Mouse (Mus musculus): ENCODE results near the gene Dnmbp. TPM values are rescaled to one million over a fixed set of nuclear protein-coding genes. Genes with fewer than 3 reads are reported as not detected.

Gene Dnmbp
- total and polyA plus RNA-seq, 3 experiments = 5.4 to 9.4 TPM; not detected in 1

GRCm38 (mm10) chr19:43972129-43972528 is 32.1 kb upstream of the Dnmbp start:
- no peaks in the 10 kb centered on the region for H3K79me2 ChIP-seq (ENCODE audit: control insufficient read depth, insufficient read depth, low read length, poor library complexity)
- no peak overlapping the region for H3K9ac ChIP-seq (ENCODE audit: control insufficient read depth, low read depth, low read length, poor library complexity, severe bottlenecking)
- no peaks in the 10 kb centered on the region for H3K9me3 ChIP-seq (replicated peaks; ENCODE audit: insufficient read depth, low read length)
- no peaks in the 10 kb centered on the region for H3K27me3 ChIP-seq (ENCODE audit: control insufficient read depth in 1 of 2, insufficient read depth in 2 of 2, low read length in 2 of 2)
- no peak overlapping the region for H3K4me3 ChIP-seq (ENCODE audit: control insufficient read depth in 1 of 2, insufficient read depth in 1 of 2, low read depth in 2 of 2, low read length in 2 of 2)
- DNase-seq (ENCODE audit: low read depth, low spot score) = no peak
- H3K36me3 ChIP-seq (ENCODE audit: control insufficient read depth in 1 of 2, insufficient read depth in 2 of 2, low read length in 2 of 2) = peaks cover 0 to 9% of the 10 kb centered on the region in 2 experiments; a peak in 2 of 4 replicates
- H3K4me1 ChIP-seq (ENCODE audit: control insufficient read depth in 1 of 2, insufficient read depth in 2 of 2, low read length in 2 of 2) = peaks cover 5 to 11% of the 10 kb centered on the region in 2 experiments; a peak in 3 of 4 replicates
- H3K27ac ChIP-seq (ENCODE audit: control insufficient read depth, low read depth, low read length) = no peak overlapping the region
- TF ChIP-seq ETS1 (IDR thresholded peaks at IDR 0.05; ENCODE audit: low read depth, low read length) (no peak), TCF12 (IDR thresholded peaks at IDR 0.05; ENCODE audit: low read depth, low read length) (no peak), TBP (IDR thresholded peaks at IDR 0.05; ENCODE audit: low read depth, low read length) (no peak), ZNF384 (IDR thresholded peaks at IDR 0.05; ENCODE audit: low read depth, low read length) (no peak), HCFC1 (IDR thresholded peaks at IDR 0.05; ENCODE audit: low read depth, low read length) (no peak), ZMIZ1 (IDR thresholded peaks at IDR 0.05; ENCODE audit: low read depth, low read length) (no peak), CHD2 (IDR thresholded peaks at IDR 0.05; ENCODE audit: low read length) (no peak), POLR2A (IDR thresholded peaks at IDR 0.05; ENCODE audit: control insufficient read depth in 1 of 2, insufficient read depth in 1 of 2, low read depth in 1 of 2, low read length in 2 of 2, poor library complexity in 1 of 2) (no peak), BHLHE40 (IDR thresholded peaks at IDR 0.05; ENCODE audit: borderline replicate concordance, low read depth, low read length) (no peak), SMC3 (IDR thresholded peaks at IDR 0.05; ENCODE audit: low read depth, low read length) (no peak), USF2 (IDR thresholded peaks at IDR 0.05; ENCODE audit: borderline replicate concordance in 1 of 2, insufficient read depth in 1 of 2, low read depth in 1 of 2, low read length in 2 of 2) (no peak), MXI1 (IDR thresholded peaks at IDR 0.05; ENCODE audit: low read depth, low read length) (no peak), UBTF (IDR thresholded peaks at IDR 0.05; ENCODE audit: borderline replicate concordance, insufficient read depth, low read depth, low read length) (no peak), USF1 (IDR thresholded peaks at IDR 0.05; ENCODE audit: low read depth, low read length) (no peak), JUND (IDR thresholded peaks at IDR 0.05; ENCODE audit: low read depth, low read length) (no peak), MYB (IDR thresholded peaks at IDR 0.05; ENCODE audit: low read depth, low read length) (no peak), MAZ (IDR thresholded peaks at IDR 0.05; ENCODE audit: low read depth, low read length) (no peak), POLR2AphosphoS2 (IDR thresholded peaks at IDR 0.05; ENCODE audit: low read length) (no peak), POLR2AphosphoS5 (IDR thresholded peaks at IDR 0.05; ENCODE audit: borderline replicate concordance, low read depth, low read length) (no peak)

GRCm38 (mm10) chr19:43968436-43969026 is 28.5 kb upstream of the Dnmbp start:
- Histone ChIP-seq H3K9ac (ENCODE audit: control insufficient read depth, low read depth, low read length, poor library complexity, severe bottlenecking) (no peak overlapping the region), H3K4me3 (ENCODE audit: control insufficient read depth in 1 of 2, insufficient read depth in 1 of 2, low read depth in 2 of 2, low read length in 2 of 2) (no peak overlapping the region), H3K79me2 (ENCODE audit: control insufficient read depth, insufficient read depth, low read length, poor library complexity) (no peaks in the 10 kb centered on the region), H3K27me3 (ENCODE audit: control insufficient read depth in 1 of 2, insufficient read depth in 2 of 2, low read length in 2 of 2) (no peaks in the 10 kb centered on the region), H3K4me1 (ENCODE audit: control insufficient read depth in 1 of 2, insufficient read depth in 2 of 2, low read length in 2 of 2) (peaks cover 2 to 6% of the 10 kb centered on the region in 2 experiments; a peak in 2 of 4 replicates), H3K9me3 (replicated peaks; ENCODE audit: insufficient read depth, low read length) (no peaks in the 10 kb centered on the region), H3K36me3 (ENCODE audit: control insufficient read depth in 1 of 2, insufficient read depth in 2 of 2, low read length in 2 of 2) (peaks cover 0 to 2% of the 10 kb centered on the region in 2 experiments; a peak in 2 of 4 replicates), H3K27ac (ENCODE audit: control insufficient read depth, low read depth, low read length) (no peak overlapping the region)
- DNase-seq (ENCODE audit: low read depth, low spot score) = no peak
- TF ChIP-seq JUND (IDR thresholded peaks at IDR 0.05; ENCODE audit: low read depth, low read length) (no peak), MAFK (IDR thresholded peaks at IDR 0.05; ENCODE audit: borderline replicate concordance, low read depth, low read length) (no peak), ZMIZ1 (IDR thresholded peaks at IDR 0.05; ENCODE audit: low read depth, low read length) (no peak), TBP (IDR thresholded peaks at IDR 0.05; ENCODE audit: low read depth, low read length) (no peak), MXI1 (IDR thresholded peaks at IDR 0.05; ENCODE audit: low read depth, low read length) (no peak), NRF1 (IDR thresholded peaks at IDR 0.05; ENCODE audit: insufficient read depth, low read depth, low read length, poor library complexity, severe bottlenecking) (no peak), RCOR1 (IDR thresholded peaks at IDR 0.05; ENCODE audit: low read depth, low read length) (no peak), KAT2A (conservative IDR thresholded peaks at IDR 0.05; ENCODE audit: low read depth, low read length) (no peak), RAD21 (IDR thresholded peaks at IDR 0.05; ENCODE audit: low read depth, low read length) (no peak), ZKSCAN1 (IDR thresholded peaks at IDR 0.05; ENCODE audit: low read depth, low read length) (no peak)

Data from MEL (cell line).